Mouse (Mus musculus) liver, embryonic 14.5 days (tissue): Measurements from ENCODE around the gene Cyb5r3. TPM values are rescaled to one million over a fixed set of nuclear protein-coding genes. Genes with fewer than 3 reads are reported as not detected.
A peak's percentile ranks its signal among the peaks of the same experiment; 100 is the strongest.

Experiments used
- ATAC-seq: fragments of 200-750 bp; cut with Nextera tagmentation; 2 replicates; pipeline ENCODE4 v1.8.0; 2017; ENCODE audit warnings: moderate number of reproducible peaks, mild to moderate bottlenecking, moderate library complexity; ENCODE audit not compliant: insufficient read depth
- DNase-seq, 3 experiments: peaks; one replicate each; pipeline ENCODE4 v3.0.0-alpha.2; 2012 to 2013; ENCODE audit warnings: low read depth in 3 of 3, low spot score in 3 of 3
- H3K27ac ChIP-seq: fragments of 300-500 bp; sonication (generic); 2 replicates; pipeline ENCODE4 v1.5.1; 2014; ENCODE audit warnings: moderate library complexity, mild to moderate bottlenecking, control low read depth, inconsistent platforms
- H3K27me3 ChIP-seq: fragments of 300-500 bp; sonication (generic); 2 replicates; pipeline ENCODE4 v1.6.1; 2014; ENCODE audit warnings: mild to moderate bottlenecking, low read length, moderate library complexity; ENCODE audit not compliant: control insufficient read depth, insufficient read depth
- H3K36me3 ChIP-seq: fragments of 300-500 bp; sonication (generic); replicated peaks from 2 replicates; pipeline ENCODE4 v1.6.1; 2014; ENCODE audit warnings: low read depth; ENCODE audit not compliant: control insufficient read depth, insufficient read depth
- H3K4me1 ChIP-seq, 2 experiments: fragments of 200-500 bp in 1 of 2; fragments of 300-500 bp in 1 of 2; sonication (generic) in 1 of 2; replicated peaks; 2 replicates each; pipeline ENCODE4 v1.6.1; 2012 to 2014; ENCODE audit warnings: antibody characterized with exemption in 1 of 2, inconsistent platforms in 1 of 2, low read length in 1 of 2; ENCODE audit not compliant: control insufficient read depth in 2 of 2, insufficient read depth in 2 of 2
- H3K4me2 ChIP-seq: fragments of 300-500 bp; sonication (generic); 2 replicates; pipeline ENCODE4 v1.6.1; 2014; ENCODE audit warnings: low read depth, mild to moderate bottlenecking, control low read depth, moderate library complexity
- H3K4me3 ChIP-seq, 2 experiments: fragments of 200-500 bp in 1 of 2; fragments of 300-500 bp in 1 of 2; sonication (generic) in 1 of 2; 2 replicates each; pipeline ENCODE4 v1.5.1; 2012 to 2014; ENCODE audit warnings: low read depth in 2 of 2, low read length in 2 of 2, mild to moderate bottlenecking in 2 of 2, control low read depth in 1 of 2, inconsistent platforms in 1 of 2, moderate library complexity in 1 of 2; ENCODE audit not compliant: insufficient read depth in 1 of 2
- H3K9ac ChIP-seq: fragments of 300-500 bp; sonication (generic); replicated peaks from 2 replicates; pipeline ENCODE4 v1.6.1; 2014; ENCODE audit warnings: mild to moderate bottlenecking, control low read depth, moderate library complexity
- H3K9me3 ChIP-seq: fragments of 300-500 bp; sonication (generic); 2 replicates; pipeline ENCODE4 v1.6.1; 2016; ENCODE audit warnings: low read length, mixed read lengths; ENCODE audit not compliant: control insufficient read depth
- CTCF ChIP-seq: IDR thresholded peaks from 2 replicates; pipeline ENCODE4 v1.5.1; 2016; ENCODE audit warnings: antibody characterized with exemption, low read depth, control low read depth
- EP300 ChIP-seq: IDR thresholded peaks from 2 replicates; pipeline ENCODE4 v1.6.1; 2016; ENCODE audit warnings: antibody characterized with exemption, low read depth
- WGBS: fragments of 180-500 bp; shearing (Covaris S2); extraction: QIAGEN DNeasy Blood & Tissue Kit; methylation state at CpG from one replicate; pipeline ENCODE4 v1.1.7; 2014; ENCODE audit not compliant: insufficient replicate concordance; 5-methylcytosine and 5-hydroxymethylcytosine counted together
- polyA plus RNA-seq, 2 experiments: library from polyadenylated mRNA; depleted of rRNA in 1 of 2; stranded (reverse) in 1 of 2; unstranded in 1 of 2; fragments of >200 nt; fragmentation: Nextera tagmentation in 1 of 2; extraction: Ambion mirVana in 1 of 2; gene quantifications; 2 replicates each; pipeline versions ENCODE4 v1.2.1 to v1.2.3; 2012 to 2014

The Cyb5r3 gene
- polyA plus RNA-seq, 2 experiments = 88.8 to 103 TPM

DNA sequence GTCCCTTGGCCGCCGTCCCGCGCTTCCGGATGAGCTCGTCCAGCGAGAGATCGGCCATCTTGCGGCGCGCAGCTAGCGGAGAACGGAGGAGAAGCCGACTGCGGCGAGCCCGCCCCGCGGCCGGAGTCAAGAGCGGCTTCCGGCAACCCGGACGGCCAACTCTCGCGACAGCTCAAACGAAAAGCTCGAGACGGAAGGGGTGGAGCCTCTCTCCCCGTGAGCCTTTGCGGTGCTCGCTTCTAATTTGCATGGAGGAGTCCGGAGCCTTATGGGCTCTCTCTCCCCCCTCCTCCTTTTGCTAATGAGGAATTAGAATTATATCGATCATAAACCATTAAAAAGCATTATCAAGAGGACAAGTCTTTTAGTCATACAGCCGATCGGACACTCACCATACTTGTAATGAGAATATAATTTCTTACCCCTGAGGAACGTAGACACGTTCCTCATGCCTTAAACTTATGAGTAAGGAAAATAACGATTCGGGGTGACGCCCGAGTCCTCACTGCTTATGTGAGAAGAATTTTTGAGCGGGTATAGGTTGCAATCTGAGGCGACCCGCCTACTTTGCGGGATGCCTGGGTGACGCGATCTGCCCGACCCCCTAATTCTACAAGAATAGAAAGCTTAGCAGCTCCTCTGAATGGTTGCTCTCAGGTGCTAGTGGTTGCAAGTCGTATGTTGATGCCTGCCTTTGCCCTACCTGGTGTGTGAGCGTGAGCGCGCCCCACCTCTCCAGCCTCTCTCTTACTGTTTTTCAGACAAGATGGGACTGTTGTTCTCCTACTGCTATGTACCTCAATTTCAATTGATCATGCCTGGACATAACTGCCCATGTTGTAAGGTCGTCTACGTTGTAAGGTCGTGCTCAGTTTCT, 23.0 kb downstream of the Cyb5r3 start, which contains the start of gene Poldip3:
Gene Poldip3 (minus strand): TSS at position 189 of the 877 bp plus-strand sequence.
- peak within 1 kb of the TSS; percentile 88 for H3K27ac ChIP-seq
- TF ChIP-seq EP300 (peak; percentile 73), CTCF (no peak)
- peaks cover 27% of the 10 kb centered on the region for H3K36me3 ChIP-seq
- DNase-seq (peak; percentile 98), ATAC-seq (peak; percentile 88)
- peaks cover 6 to 7% of the 10 kb centered on the region in 2 experiments; a peak in 3 of 4 replicates for H3K4me1 ChIP-seq
- H3K9ac ChIP-seq = peak within 1 kb of the TSS; percentile 83
- H3K4me3 ChIP-seq = peak within 1 kb of the TSS; percentile 78 to 82
- WGBS = under 1% methylated on average over 56 of the region's 56 CpGs
- peak within 1 kb of the TSS; percentile 95 for H3K4me2 ChIP-seq
- H3K9me3 ChIP-seq = no peaks in the 10 kb centered on the region
- H3K27me3 ChIP-seq = no peaks in the 10 kb centered on the region

DNA sequence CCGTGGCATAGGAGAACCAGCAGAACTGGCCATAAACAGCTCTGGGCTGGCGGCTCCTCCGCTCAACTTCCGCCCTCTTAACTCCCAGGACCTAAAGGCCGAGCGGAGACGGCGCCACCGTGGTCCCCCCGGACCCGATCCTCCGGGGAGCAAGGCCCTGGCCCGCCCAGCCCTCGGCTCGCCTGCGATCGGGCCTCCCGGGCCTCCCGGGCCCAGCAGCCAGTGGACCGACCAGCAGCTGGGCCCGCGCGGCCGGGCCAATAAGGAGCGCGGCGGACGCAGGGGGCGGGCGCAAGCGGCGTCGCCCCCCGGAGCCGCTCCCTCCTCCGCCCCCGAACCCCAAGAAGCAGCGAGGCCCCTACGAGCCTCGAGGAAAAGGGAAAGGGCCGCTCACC, 23.6 kb downstream of the Cyb5r3 start:
- TF ChIP-seq EP300 = no peak
- no peak for TF ChIP-seq CTCF
- peak overlapping the region; percentile 83 for H3K9ac ChIP-seq
- peak overlapping the region; percentile 78 to 82 for H3K4me3 ChIP-seq
- H3K4me1 ChIP-seq = peaks cover 6 to 7% of the 10 kb centered on the region in 2 experiments; a peak in 3 of 4 replicates
- peak overlapping the region; percentile 88 for H3K27ac ChIP-seq
- peak overlapping the region; percentile 95 for H3K4me2 ChIP-seq
- no peaks in the 10 kb centered on the region for H3K9me3 ChIP-seq
- no peaks in the 10 kb centered on the region for H3K27me3 ChIP-seq
- WGBS = 0% methylated on average over 27 of the region's 41 CpGs
- peaks cover 21% of the 10 kb centered on the region for H3K36me3 ChIP-seq
- ATAC-seq = peak; percentile 80
- no peak for DNase-seq

DNA sequence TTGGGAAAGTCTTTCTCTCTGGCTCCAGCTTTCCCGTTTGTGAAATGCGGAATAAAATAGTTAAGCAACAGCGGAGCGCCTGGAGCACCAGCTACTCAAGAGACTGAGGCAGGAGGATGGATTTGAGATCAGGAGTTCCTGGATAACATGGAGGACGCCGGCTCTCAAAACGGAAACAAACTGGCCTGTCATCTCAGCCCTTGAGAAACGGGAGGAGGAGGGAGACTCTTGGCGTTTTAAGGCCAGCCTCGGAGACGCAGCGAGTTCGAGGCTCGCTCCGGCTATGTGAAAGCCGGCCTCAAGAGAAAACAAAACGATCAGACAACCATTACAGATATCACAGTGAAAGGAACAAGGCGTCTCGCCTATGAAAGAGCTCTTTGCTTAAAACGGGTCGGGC, 24.0 kb downstream of the Cyb5r3 start:
- no peak for DNase-seq

GRCm38 (mm10) chr15:83145541-83145940, 26.9 kb downstream of the Cyb5r3 start:
- no peak for DNase-seq
- Histone ChIP-seq H3K4me3 (no peak overlapping the region), H3K27me3 (no peaks in the 10 kb centered on the region), H3K9ac (no peak overlapping the region), H3K36me3 (peaks cover 12% of the 10 kb centered on the region), H3K9me3 (no peaks in the 10 kb centered on the region), H3K4me2 (no peak overlapping the region), H3K27ac (no peak overlapping the region), H3K4me1 (peaks cover 6 to 7% of the 10 kb centered on the region in 2 experiments; a peak in 3 of 4 replicates)
- no peak for TF ChIP-seq CTCF
- TF ChIP-seq EP300 = no peak
- no peak for ATAC-seq
- 72% methylated on average over 6 of the region's 6 CpGs for WGBS

More for the DNA sequence above, 24.0 kb downstream of the Cyb5r3 start:
- ATAC-seq = no peak
- Histone ChIP-seq H3K9ac (peak overlapping the region; percentile 83), H3K4me2 (peak overlapping the region; percentile 95), H3K4me3 (peak overlapping the region; percentile 78 to 82), H3K36me3 (peaks cover 17% of the 10 kb centered on the region), H3K27ac (peak overlapping the region; percentile 88), H3K4me1 (peaks cover 6 to 7% of the 10 kb centered on the region in 2 experiments; a peak in 3 of 4 replicates), H3K27me3 (no peaks in the 10 kb centered on the region), H3K9me3 (no peaks in the 10 kb centered on the region)
- 2% methylated on average over 21 of the region's 21 CpGs for WGBS
- no peak for TF ChIP-seq EP300
- TF ChIP-seq CTCF = no peak

DNA sequence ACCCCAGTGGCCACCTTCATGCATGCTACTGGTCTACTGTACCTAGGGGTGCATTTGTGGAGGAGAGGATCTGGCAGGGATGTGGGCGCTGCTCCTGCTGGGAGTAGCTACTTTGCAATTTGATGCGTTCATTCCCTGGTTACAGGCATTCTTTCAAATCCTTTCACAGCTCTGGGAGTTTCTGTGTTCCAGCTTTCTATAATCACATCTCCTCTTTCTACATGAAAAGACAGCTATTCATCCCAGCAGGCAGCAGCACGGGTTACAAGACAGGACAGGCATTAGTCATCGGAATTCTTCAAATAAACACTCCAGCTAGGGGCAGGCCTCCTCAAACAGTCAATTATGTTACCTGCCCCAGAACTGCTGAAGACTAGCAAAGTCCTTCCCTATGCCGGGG, 29.5 kb downstream of the Cyb5r3 start:
- Histone ChIP-seq H3K4me1 (peaks cover 0 to 4% of the 10 kb centered on the region in 2 experiments; a peak in 2 of 4 replicates), H3K36me3 (peaks cover 20% of the 10 kb centered on the region), H3K27ac (no peak overlapping the region), H3K9me3 (no peaks in the 10 kb centered on the region), H3K27me3 (no peaks in the 10 kb centered on the region), H3K9ac (no peak overlapping the region), H3K4me3 (no peak overlapping the region), H3K4me2 (no peak overlapping the region)
- 83% methylated on average over 5 of the region's 5 CpGs for WGBS
- TF ChIP-seq CTCF = no peak
- no peak for TF ChIP-seq EP300
- no peak for ATAC-seq
- DNase-seq = no peak
